Mouse (Mus musculus) midbrain, embryonic 13.5 days (tissue): ENCODE results near the gene Nell1. TPM values are rescaled to one million over a fixed set of nuclear protein-coding genes. Genes with fewer than 3 reads are reported as not detected.

Experiments used
- ATAC-seq: fragments of 200-750 bp; cut with Nextera tagmentation; 2 replicates; pipeline ENCODE4 v1.8.0; 2017; ENCODE audit warnings: mild to moderate bottlenecking, moderate TSS enrichment, moderate library complexity
- H3K27ac ChIP-seq: fragments of 300-500 bp; sonication (generic); 2 replicates; pipeline ENCODE4 v1.5.1; 2015; ENCODE audit warnings: inconsistent platforms, mild to moderate bottlenecking, moderate library complexity
- H3K27me3 ChIP-seq: fragments of 300-500 bp; sonication (generic); 2 replicates; pipeline ENCODE4 v1.6.1; 2015; ENCODE audit warnings: mild to moderate bottlenecking, inconsistent platforms
- H3K36me3 ChIP-seq: fragments of 300-500 bp; sonication (generic); 2 replicates; pipeline ENCODE4 v1.6.1; 2015; ENCODE audit warnings: mild to moderate bottlenecking, inconsistent platforms
- H3K4me1 ChIP-seq: fragments of 300-500 bp; sonication (generic); replicated peaks from 2 replicates; pipeline ENCODE4 v1.6.1; 2015; ENCODE audit warnings: inconsistent platforms
- H3K4me2 ChIP-seq: fragments of 300-500 bp; sonication (generic); replicated peaks from 2 replicates; pipeline ENCODE4 v1.6.1; 2015; ENCODE audit warnings: moderate library complexity, mild to moderate bottlenecking, inconsistent platforms
- H3K4me3 ChIP-seq: fragments of 300-500 bp; sonication (generic); replicated peaks from 2 replicates; pipeline ENCODE4 v1.5.1; 2015; ENCODE audit warnings: mild to moderate bottlenecking, inconsistent platforms
- H3K9ac ChIP-seq: fragments of 300-500 bp; sonication (generic); replicated peaks from 2 replicates; pipeline ENCODE4 v1.6.1; 2015; ENCODE audit warnings: mild to moderate bottlenecking, inconsistent platforms
- H3K9me3 ChIP-seq: fragments of 300-500 bp; sonication (generic); 2 replicates; pipeline ENCODE4 v1.6.1; 2016; ENCODE audit warnings: mild to moderate bottlenecking, inconsistent platforms
- WGBS: fragments of 180-500 bp; shearing (Covaris S2); methylation state at CpG from one replicate; pipeline ENCODE4 v1.1.7; 2015; 5-methylcytosine and 5-hydroxymethylcytosine counted together
- polyA plus RNA-seq: library from polyadenylated mRNA; unstranded; fragments of >200 nt; fragmentation: Nextera tagmentation; extraction: Ambion mirVana; gene quantifications from 2 replicates; pipeline ENCODE4 v1.2.1, GENCODE M21; 2015

Nell1 gene
- polyA plus RNA-seq, 1 experiment from 2014 or later, result 7.9 TPM

DNA sequence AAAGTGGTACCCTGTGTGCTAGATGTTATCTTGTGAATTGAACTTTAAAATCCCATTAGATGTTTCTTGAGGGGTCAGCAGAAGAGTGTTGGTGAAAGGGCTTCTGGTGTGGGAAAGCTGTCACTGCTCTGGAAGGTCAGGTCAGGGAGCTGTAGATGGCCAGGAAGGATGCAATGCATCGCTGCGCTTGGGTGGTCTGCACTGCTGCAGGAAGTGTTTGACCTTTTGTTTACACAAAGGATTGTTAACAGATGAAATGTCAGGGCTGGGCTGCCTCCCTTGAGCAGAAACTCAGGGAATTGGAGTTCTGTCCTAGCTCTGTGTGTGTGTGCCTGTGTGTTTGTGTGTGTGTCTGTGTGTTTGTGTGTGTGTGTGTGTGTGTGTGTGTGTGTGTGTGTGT lies 382.5 kb downstream of the Nell1 start:
- Histone ChIP-seq H3K9ac (no peak overlapping the region), H3K4me2 (no peak overlapping the region), H3K9me3 (no peaks in the 10 kb centered on the region), H3K4me3 (no peak overlapping the region), H3K27ac (no peak overlapping the region), H3K4me1 (peaks cover 6% of the 10 kb centered on the region; the same call in 1 of the 2 replicates), H3K27me3 (no peaks in the 10 kb centered on the region), H3K36me3 (no peaks in the 10 kb centered on the region)
- ATAC-seq, result no peak
- 19% methylated on average over 2 of the region's 2 CpGs for WGBS

- WGBS, result 23% methylated on average over 2 of the region's 2 CpGs
- no peak overlapping the region for H3K9ac ChIP-seq
- H3K9me3 ChIP-seq, result no peaks in the 10 kb centered on the region
- no peaks in the 10 kb centered on the region for H3K27me3 ChIP-seq
- no peak for ATAC-seq
- no peak overlapping the region for H3K4me2 ChIP-seq
- no peak overlapping the region for H3K4me3 ChIP-seq
- peaks cover 7% of the 10 kb centered on the region; the same call in 1 of the 2 replicates for H3K4me1 ChIP-seq
- no peaks in the 10 kb centered on the region for H3K36me3 ChIP-seq
- no peak overlapping the region for H3K27ac ChIP-seq
These were observed 387.4 kb downstream of the Nell1 start for GRCm38 (mm10) chr7:50362039-50362438.

GRCm38 (mm10) chr7:50374876-50375275 lies 400.2 kb downstream of the Nell1 start:
- H3K36me3 ChIP-seq, result no peaks in the 10 kb centered on the region
- no peak overlapping the region for H3K27ac ChIP-seq
- no peak overlapping the region for H3K4me2 ChIP-seq
- no peaks in the 10 kb centered on the region for H3K27me3 ChIP-seq
- H3K4me1 ChIP-seq, result no peaks in the 10 kb centered on the region
- H3K9ac ChIP-seq, result no peak overlapping the region
- no peaks in the 10 kb centered on the region for H3K9me3 ChIP-seq
- ATAC-seq, result no peak
- H3K4me3 ChIP-seq, result no peak overlapping the region
- WGBS, result 92% methylated on average over 4 of the region's 4 CpGs

- no peak for ATAC-seq
These were observed 435.8 kb downstream of the Nell1 start for GRCm38 (mm10) chr7:50410421-50410820.

GRCm38 (mm10) chr7:50419976-50420375 lies 445.3 kb downstream of the Nell1 start:
- no peak for ATAC-seq
- no peaks in the 10 kb centered on the region for H3K9me3 ChIP-seq
- H3K9ac ChIP-seq, result no peak overlapping the region
- no peak overlapping the region for H3K4me2 ChIP-seq
- no peaks in the 10 kb centered on the region for H3K27me3 ChIP-seq
- no peaks in the 10 kb centered on the region for H3K36me3 ChIP-seq
- H3K27ac ChIP-seq, result no peak overlapping the region
- no peak overlapping the region for H3K4me3 ChIP-seq
- H3K4me1 ChIP-seq, result no peaks in the 10 kb centered on the region
- WGBS, result 91% methylated on average over 2 of the region's 2 CpGs

More at GRCm38 (mm10) chr7:50410421-50410820, 435.8 kb downstream of the Nell1 start:
- no peak overlapping the region for H3K9ac ChIP-seq
- no peak overlapping the region for H3K4me2 ChIP-seq
- H3K36me3 ChIP-seq, result no peaks in the 10 kb centered on the region
- no peaks in the 10 kb centered on the region for H3K9me3 ChIP-seq
- no peaks in the 10 kb centered on the region for H3K27me3 ChIP-seq
- WGBS, result 74% methylated on average over 2 of the region's 2 CpGs
- H3K4me3 ChIP-seq, result no peak overlapping the region
- no peaks in the 10 kb centered on the region; the same call in 1 of the 2 replicates for H3K4me1 ChIP-seq
- H3K27ac ChIP-seq, result no peak overlapping the region

DNA sequence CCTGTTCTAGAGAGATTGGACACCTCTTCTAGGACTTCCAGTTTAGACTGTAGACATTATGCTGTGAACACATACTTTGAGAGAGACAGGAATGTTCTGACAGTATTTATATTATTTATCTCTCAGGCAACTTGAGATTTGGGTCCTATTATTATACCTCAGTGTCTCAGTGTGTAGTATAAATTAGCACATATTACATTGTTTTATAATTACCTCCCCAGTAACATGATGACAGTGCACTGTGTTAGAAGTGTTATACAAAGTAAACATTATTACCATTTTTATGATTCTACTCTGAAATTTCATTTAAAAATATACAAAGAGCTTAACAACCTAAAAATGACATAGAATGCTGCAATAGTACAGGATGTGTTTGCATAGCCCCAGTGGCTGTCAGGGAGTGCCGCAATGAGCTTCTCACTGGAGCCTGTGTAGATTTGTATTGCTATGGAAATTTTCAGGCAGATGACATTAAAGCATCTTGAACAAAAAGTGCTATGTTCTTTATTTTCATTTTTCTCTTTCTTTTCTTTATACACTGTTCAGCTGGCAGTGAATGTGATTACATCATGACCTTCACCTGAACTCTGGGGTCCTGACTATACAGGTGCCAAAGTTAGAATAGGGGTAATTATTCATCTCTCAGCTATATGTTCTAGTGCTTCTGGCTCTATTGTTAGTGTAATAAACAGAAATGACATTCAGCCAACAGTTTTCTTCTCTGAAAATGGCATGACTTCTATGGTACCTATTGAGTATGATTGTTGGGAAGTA lies 447.9 kb downstream of the Nell1 start:
- 89% methylated on average over 1 of the region's 1 CpGs for WGBS

GRCm38 (mm10) chr7:50429725-50430124 lies 455.1 kb downstream of the Nell1 start:
- Histone ChIP-seq H3K4me1 (no peaks in the 10 kb centered on the region), H3K4me2 (no peak overlapping the region), H3K9me3 (no peaks in the 10 kb centered on the region), H3K27me3 (no peaks in the 10 kb centered on the region), H3K27ac (no peak overlapping the region), H3K4me3 (no peak overlapping the region), H3K36me3 (no peaks in the 10 kb centered on the region), H3K9ac (no peak overlapping the region)
- no peak for ATAC-seq
- WGBS, result 91% methylated on average over 5 of the region's 5 CpGs

More for the DNA sequence above, 447.9 kb downstream of the Nell1 start:
- Histone ChIP-seq H3K27ac (no peak overlapping the region), H3K9me3 (no peaks in the 10 kb centered on the region), H3K4me1 (no peaks in the 10 kb centered on the region), H3K4me2 (no peak overlapping the region), H3K9ac (no peak overlapping the region), H3K27me3 (no peaks in the 10 kb centered on the region), H3K36me3 (no peaks in the 10 kb centered on the region), H3K4me3 (no peak overlapping the region)
- ATAC-seq, result no peak

- no peak for ATAC-seq
- no peak overlapping the region for H3K4me3 ChIP-seq
- H3K27ac ChIP-seq, result no peak overlapping the region
- H3K4me2 ChIP-seq, result no peak overlapping the region
- no peaks in the 10 kb centered on the region for H3K9me3 ChIP-seq
- no peaks in the 10 kb centered on the region for H3K27me3 ChIP-seq
- no peak overlapping the region for H3K9ac ChIP-seq
- H3K4me1 ChIP-seq, result no peaks in the 10 kb centered on the region
- H3K36me3 ChIP-seq, result no peaks in the 10 kb centered on the region
These were observed 466.6 kb downstream of the Nell1 start for GRCm38 (mm10) chr7:50441237-50441636.

GRCm38 (mm10) chr7:50447316-50447715 lies 472.7 kb downstream of the Nell1 start:
- Histone ChIP-seq H3K36me3 (no peaks in the 10 kb centered on the region), H3K27me3 (no peaks in the 10 kb centered on the region), H3K4me3 (no peak overlapping the region), H3K9me3 (no peaks in the 10 kb centered on the region), H3K9ac (no peak overlapping the region), H3K4me2 (no peak overlapping the region), H3K4me1 (no peaks in the 10 kb centered on the region), H3K27ac (no peak overlapping the region)
- WGBS, result 90% methylated on average over 4 of the region's 4 CpGs
- ATAC-seq, result no peak

- no peaks in the 10 kb centered on the region for H3K27me3 ChIP-seq
- H3K4me3 ChIP-seq, result no peak overlapping the region
- no peak for ATAC-seq
- H3K9me3 ChIP-seq, result no peaks in the 10 kb centered on the region
- no peak overlapping the region for H3K27ac ChIP-seq
- no peak overlapping the region for H3K9ac ChIP-seq
- WGBS, result 95% methylated on average over 6 of the region's 6 CpGs
- H3K4me2 ChIP-seq, result no peak overlapping the region
- no peaks in the 10 kb centered on the region for H3K4me1 ChIP-seq
- H3K36me3 ChIP-seq, result no peaks in the 10 kb centered on the region
These were observed 493.1 kb downstream of the Nell1 start for GRCm38 (mm10) chr7:50467742-50468141.

GRCm38 (mm10) chr7:50470555-50470954 lies 495.9 kb downstream of the Nell1 start:
- Histone ChIP-seq H3K9me3 (no peaks in the 10 kb centered on the region), H3K4me1 (no peaks in the 10 kb centered on the region), H3K36me3 (no peaks in the 10 kb centered on the region), H3K27me3 (no peaks in the 10 kb centered on the region), H3K4me3 (no peak overlapping the region), H3K27ac (no peak overlapping the region), H3K4me2 (no peak overlapping the region), H3K9ac (no peak overlapping the region)
- WGBS, result 84% methylated on average over 3 of the region's 3 CpGs
- no peak for ATAC-seq

DNA sequence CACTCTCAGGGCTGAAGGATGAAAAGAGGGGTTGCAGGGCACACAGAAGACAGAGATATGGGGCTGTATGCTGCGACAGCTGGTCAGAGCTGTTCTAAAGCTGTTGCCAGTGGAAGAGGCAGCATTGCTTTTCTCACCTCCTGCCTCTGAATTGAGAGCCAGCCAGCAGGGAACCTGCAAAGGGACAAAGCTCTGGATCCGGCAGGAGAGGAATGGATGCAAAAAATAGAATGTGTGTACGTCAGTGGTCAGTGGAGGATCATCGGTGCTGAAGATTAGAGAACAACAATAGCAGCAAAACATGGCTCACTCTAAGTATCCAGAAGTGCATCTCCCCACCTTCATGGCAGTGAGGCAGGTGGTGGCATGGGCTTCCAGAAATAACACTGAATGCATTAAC lies 507.3 kb downstream of the Nell1 start:
- no peak overlapping the region for H3K4me2 ChIP-seq
- no peak overlapping the region for H3K27ac ChIP-seq
- H3K9ac ChIP-seq, result no peak overlapping the region
- H3K4me1 ChIP-seq, result no peaks in the 10 kb centered on the region
- H3K9me3 ChIP-seq, result no peaks in the 10 kb centered on the region
- ATAC-seq, result no peak
- H3K27me3 ChIP-seq, result no peaks in the 10 kb centered on the region
- no peaks in the 10 kb centered on the region for H3K36me3 ChIP-seq
- no peak overlapping the region for H3K4me3 ChIP-seq
- 49% methylated on average over 4 of the region's 4 CpGs for WGBS

DNA sequence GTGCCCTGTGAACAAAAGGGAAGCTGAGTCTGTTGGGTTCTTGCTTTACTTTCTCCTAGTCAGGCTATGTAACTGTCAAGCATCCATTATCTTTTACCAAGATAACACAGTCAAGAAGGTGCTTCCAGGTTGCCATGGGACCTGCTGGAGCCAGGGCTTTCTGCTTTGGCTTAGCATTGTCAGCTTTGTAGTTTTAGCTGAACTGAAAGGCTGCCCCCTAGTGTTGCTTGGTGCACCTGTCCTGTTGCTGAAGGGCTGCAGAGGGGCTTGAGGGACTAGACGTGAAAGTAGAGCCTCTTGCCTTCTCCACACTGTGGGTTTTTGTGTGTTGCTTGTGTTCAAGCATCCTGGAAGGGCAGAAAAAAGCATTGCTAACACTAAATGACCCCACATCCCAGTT lies 510.6 kb downstream of the Nell1 start:
- Histone ChIP-seq H3K9me3 (no peaks in the 10 kb centered on the region), H3K4me2 (no peak overlapping the region), H3K27ac (no peak overlapping the region), H3K36me3 (no peaks in the 10 kb centered on the region), H3K9ac (no peak overlapping the region), H3K27me3 (no peaks in the 10 kb centered on the region), H3K4me1 (no peaks in the 10 kb centered on the region), H3K4me3 (no peak overlapping the region)
- no peak for ATAC-seq
- 14% methylated on average over 1 of the region's 1 CpGs for WGBS
